In the genomic region with DNA sequence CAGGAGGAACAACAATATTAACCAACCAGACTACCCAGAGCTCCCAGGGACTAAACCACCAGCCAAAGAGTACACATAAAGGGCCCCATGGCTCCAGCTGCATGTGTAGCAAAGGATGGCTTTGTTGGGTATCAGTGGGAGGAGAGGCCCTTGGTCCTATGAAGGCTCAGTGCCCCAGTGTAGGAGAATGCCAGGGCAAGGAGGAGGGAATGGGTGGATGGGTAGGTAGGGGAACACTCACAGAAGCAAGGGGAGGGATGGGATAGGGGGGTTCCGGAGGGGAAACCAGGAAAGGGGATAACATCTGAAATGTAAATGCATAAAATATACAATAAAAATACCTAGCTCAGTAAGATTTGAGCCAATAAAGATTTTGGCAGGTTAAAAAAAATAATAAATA, we compare ENCODE assay signal across 15 mouse cellular contexts.
DNase-seq lines count a peak whose midpoint lies in the region; ATAC-seq and TF ChIP-seq lines count a peak whose summit lies in the region.
"Had no signal": no experiment of that assay in that cellular context is flagged by ENCODE, and none has a peak within 500 bp of the region (broad histone marks: within the 10 kb centered on the region; RNA-seq: fewer than 3 reads in every experiment).

No protein-coding gene starts in this region.

- H3K27ac ChIP-seq in forebrain, embryonic 16.5 days (ENCODE audit: low read length): no peak overlapping the region
- H3K27ac ChIP-seq in forebrain, embryonic 10.5 days: no peak overlapping the region
- H3K27ac ChIP-seq in midbrain, embryonic 12.5 days (replicated peaks): no peak overlapping the region
- no peak overlapping the region for H3K27ac ChIP-seq in midbrain, embryonic 10.5 days (replicated peaks)
- H3K27ac ChIP-seq in midbrain, embryonic 15.5 days: no peak overlapping the region
- no peak overlapping the region for H3K27ac ChIP-seq in midbrain, postnatal 0 days (ENCODE audit: low read depth, low read length)
- H3K27ac ChIP-seq: embryonic facial prominence, embryonic 15.5 days; gastrocnemius, adult 2 months; hindbrain, embryonic 10.5 days; hindbrain, embryonic 15.5 days had no signal

- WGBS in forebrain, embryonic 16.5 days: 78% methylated on average over 1 of the region's 1 CpGs
- WGBS in forebrain, embryonic 10.5 days: 100% methylated on average over 1 of the region's 1 CpGs
- WGBS in midbrain, embryonic 12.5 days: 100% methylated on average over 1 of the region's 1 CpGs
- 100% methylated on average over 1 of the region's 1 CpGs for WGBS in midbrain, embryonic 10.5 days
- 93% methylated on average over 1 of the region's 1 CpGs for WGBS in midbrain, embryonic 15.5 days
- WGBS in midbrain, postnatal 0 days: 86% methylated on average over 1 of the region's 1 CpGs

- peak; percentile 53; the same call in 1 of the 2 replicates for ATAC-seq in forebrain, embryonic 16.5 days
- 0 out of 2 replicates have a peak, but pooled peaks have one; percentile 24 for ATAC-seq in midbrain, embryonic 12.5 days (ENCODE audit: low FRiP score, low read depth)
- peak; percentile 55; the same call in 1 of the 2 replicates for ATAC-seq in midbrain, embryonic 15.5 days (replicated peaks)
- ATAC-seq in midbrain, postnatal 0 days (ENCODE audit: low FRiP score): peak; percentile 41; the same call in 1 of the 2 replicates
- ATAC-seq: inflammation-experienced regulatory T-cells, adult 6 months had no signal

- no peaks in the 10 kb centered on the region for H3K36me3 ChIP-seq in forebrain, embryonic 16.5 days (ENCODE audit: control insufficient read depth, insufficient read depth)
- H3K36me3 ChIP-seq in forebrain, embryonic 10.5 days (replicated peaks): no peaks in the 10 kb centered on the region
- H3K36me3 ChIP-seq in midbrain, embryonic 12.5 days: no peaks in the 10 kb centered on the region
- H3K36me3 ChIP-seq in midbrain, embryonic 10.5 days: no peaks in the 10 kb centered on the region
- no peaks in the 10 kb centered on the region for H3K36me3 ChIP-seq in midbrain, embryonic 15.5 days (replicated peaks)
- no peaks in the 10 kb centered on the region for H3K36me3 ChIP-seq in midbrain, postnatal 0 days (ENCODE audit: insufficient read depth, low read length)
- H3K36me3 ChIP-seq: embryonic facial prominence, embryonic 15.5 days; heart, embryonic 12.5 days; hindbrain, embryonic 10.5 days; hindbrain, embryonic 15.5 days had no signal

- no peak overlapping the region for H3K4me3 ChIP-seq in forebrain, embryonic 16.5 days (replicated peaks; ENCODE audit: low read length)
- no peak overlapping the region for H3K4me3 ChIP-seq in forebrain, embryonic 10.5 days
- no peak overlapping the region for H3K4me3 ChIP-seq in midbrain, embryonic 12.5 days
- no peak overlapping the region for H3K4me3 ChIP-seq in midbrain, embryonic 10.5 days
- H3K4me3 ChIP-seq in midbrain, embryonic 15.5 days: no peak overlapping the region
- no peak overlapping the region for H3K4me3 ChIP-seq in midbrain, postnatal 0 days (ENCODE audit: low read depth, low read length)
- H3K4me3 ChIP-seq: embryonic facial prominence, embryonic 15.5 days; erythroblast, embryonic 14.5 days; gastrocnemius, adult 2 months; heart, embryonic 12.5 days; hindbrain, embryonic 10.5 days; hindbrain, embryonic 15.5 days had no signal

- H3K4me2 ChIP-seq in forebrain, embryonic 16.5 days (ENCODE audit: low read length): no peak overlapping the region
- no peak overlapping the region for H3K4me2 ChIP-seq in midbrain, embryonic 12.5 days (replicated peaks)
- no peak overlapping the region for H3K4me2 ChIP-seq in midbrain, embryonic 15.5 days
- H3K4me2 ChIP-seq in midbrain, postnatal 0 days (ENCODE audit: low read depth, low read length, poor library complexity, severe bottlenecking): no peak overlapping the region
- H3K4me2 ChIP-seq: embryonic facial prominence, embryonic 15.5 days; heart, embryonic 12.5 days; hindbrain, embryonic 15.5 days had no signal

- H3K9me3 ChIP-seq in forebrain, embryonic 16.5 days (ENCODE audit: control insufficient read depth, low read length): no peaks in the 10 kb centered on the region
- H3K9me3 ChIP-seq in forebrain, embryonic 10.5 days: no peaks in the 10 kb centered on the region
- no peaks in the 10 kb centered on the region for H3K9me3 ChIP-seq in midbrain, embryonic 12.5 days
- H3K9me3 ChIP-seq in midbrain, embryonic 10.5 days (replicated peaks): no peaks in the 10 kb centered on the region
- H3K9me3 ChIP-seq in midbrain, embryonic 15.5 days: no peaks in the 10 kb centered on the region
- H3K9me3 ChIP-seq in midbrain, postnatal 0 days (ENCODE audit: low read length): no peaks in the 10 kb centered on the region
- H3K9me3 ChIP-seq: embryonic facial prominence, embryonic 15.5 days; heart, embryonic 12.5 days; hindbrain, embryonic 10.5 days; hindbrain, embryonic 15.5 days had no signal

- no peak for DNase-seq in forebrain, embryonic 10.5 days (ENCODE audit: extremely low spot score, low spot score)
- DNase-seq in midbrain, embryonic 10.5 days (ENCODE audit: low spot score): no peak
- no peak for DNase-seq in midbrain, postnatal 0 days (ENCODE audit: low spot score)
- no peak for DNase-seq in adrenal gland, postnatal 10 days
- DNase-seq: gastrocnemius, postnatal 25 days had no signal

- no peak for TF ChIP-seq CTCF in midbrain, postnatal 0 days (IDR thresholded peaks at IDR 0.05)

- H3K4me1 ChIP-seq in forebrain, embryonic 16.5 days (replicated peaks; ENCODE audit: control insufficient read depth, insufficient read depth, low read length): 0 out of 2 replicates have a peak, but pooled peaks cover 3% of the 10 kb centered on the region
- H3K4me1 ChIP-seq in forebrain, embryonic 10.5 days: peaks cover 6% of the 10 kb centered on the region
- H3K4me1 ChIP-seq in midbrain, embryonic 12.5 days: no peaks in the 10 kb centered on the region
- peaks cover 10% of the 10 kb centered on the region; the same call in 1 of the 2 replicates for H3K4me1 ChIP-seq in midbrain, embryonic 10.5 days
- H3K4me1 ChIP-seq in midbrain, embryonic 15.5 days: peaks cover 3% of the 10 kb centered on the region; the same call in 1 of the 2 replicates
- no peaks in the 10 kb centered on the region for H3K4me1 ChIP-seq in midbrain, postnatal 0 days (ENCODE audit: insufficient read depth, low read length)
- H3K4me1 ChIP-seq: embryonic facial prominence, embryonic 15.5 days; heart, embryonic 12.5 days; hindbrain, embryonic 10.5 days; hindbrain, embryonic 15.5 days had no signal

- no peak overlapping the region for H3K9ac ChIP-seq in forebrain, embryonic 16.5 days (replicated peaks; ENCODE audit: low read depth, low read length)
- no peak overlapping the region for H3K9ac ChIP-seq in midbrain, embryonic 12.5 days (replicated peaks)
- H3K9ac ChIP-seq in midbrain, embryonic 15.5 days: no peak overlapping the region
- no peak overlapping the region for H3K9ac ChIP-seq in midbrain, postnatal 0 days (replicated peaks; ENCODE audit: low read length, poor library complexity, severe bottlenecking)
- H3K9ac ChIP-seq: embryonic facial prominence, embryonic 15.5 days; heart, embryonic 12.5 days; hindbrain, embryonic 15.5 days had no signal

- H3K27me3 ChIP-seq in forebrain, embryonic 16.5 days (replicated peaks; ENCODE audit: control insufficient read depth, insufficient read depth, low read length): no peaks in the 10 kb centered on the region
- H3K27me3 ChIP-seq in forebrain, embryonic 10.5 days (ENCODE audit: poor library complexity, severe bottlenecking): no peaks in the 10 kb centered on the region
- no peaks in the 10 kb centered on the region for H3K27me3 ChIP-seq in midbrain, embryonic 12.5 days
- no peaks in the 10 kb centered on the region for H3K27me3 ChIP-seq in midbrain, embryonic 10.5 days (ENCODE audit: low read depth, poor library complexity, severe bottlenecking)
- H3K27me3 ChIP-seq in midbrain, embryonic 15.5 days (replicated peaks): no peaks in the 10 kb centered on the region
- H3K27me3 ChIP-seq in midbrain, postnatal 0 days (ENCODE audit: insufficient read depth, low read length): no peaks in the 10 kb centered on the region
- H3K27me3 ChIP-seq: embryonic facial prominence, embryonic 15.5 days; heart, embryonic 12.5 days; hindbrain, embryonic 15.5 days had no signal
